Mouse (Mus musculus) heart, postnatal 36 days (tissue): ENCODE results near the gene Mad1l1. TPM values are rescaled to one million over a fixed set of nuclear protein-coding genes. Genes with fewer than 3 reads are reported as not detected.

ENCODE experiments used
- DNase-seq, 2 experiments: peaks; one replicate each; pipeline ENCODE4 v3.0.0; 2021 to 2022
- intact Hi-C: fragments of 180-260 bp; cut with DNase I; formaldehyde crosslinking; loops from one replicate; pipeline ENCODE4 v1.15.1; 2025
- total RNA-seq, 2 experiments: library from RNA; stranded (reverse); gene quantifications; 2 replicates each; pipeline ENCODE4 v1.2.3; 2021

Gene Mad1l1
- total RNA-seq, 2 experiments from 2014 or later = 9.6 to 10.6 TPM

GRCm38 (mm10) chr5:140331615-140332512, 10.5 kb upstream of the Mad1l1 start, which contains the start of gene Mrm2:
Gene Mrm2, minus strand, starts transcription at chr5:140331898.
- peak; percentile 89 to 90 for DNase-seq
- intact Hi-C loops = loop anchor here (2.0 to 5.0 kb wide), 2 partner anchors 80 to 493 kb away; no protein-coding TSS in a partner anchor

DNA sequence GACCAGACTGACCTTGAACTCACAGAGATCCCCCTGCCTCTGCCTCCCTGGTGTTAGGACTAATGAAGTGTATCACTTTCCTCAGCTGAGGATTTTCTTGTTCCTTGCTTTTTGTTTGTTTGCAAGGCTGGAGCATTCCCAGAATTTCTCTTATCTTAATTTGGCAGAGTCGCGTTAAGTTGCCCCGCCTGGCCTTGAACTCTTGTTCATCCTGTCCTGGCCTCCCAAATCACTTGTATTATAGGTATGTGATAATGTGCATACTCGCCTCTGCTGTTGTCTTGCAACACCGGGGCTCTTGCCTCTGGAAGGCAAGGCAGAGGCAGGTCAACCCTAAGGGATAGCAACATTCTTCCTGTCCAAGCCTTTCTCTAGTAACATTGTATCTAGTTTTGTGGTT, 2.7 kb upstream of the Mad1l1 start:
- intact Hi-C loops = no loop called here
- DNase-seq = no peak

- intact Hi-C loops = no loop called here
- no peak for DNase-seq
Measured at GRCm38 (mm10) chr5:140321756-140322575, 614 bp upstream of the Mad1l1 start.

DNA sequence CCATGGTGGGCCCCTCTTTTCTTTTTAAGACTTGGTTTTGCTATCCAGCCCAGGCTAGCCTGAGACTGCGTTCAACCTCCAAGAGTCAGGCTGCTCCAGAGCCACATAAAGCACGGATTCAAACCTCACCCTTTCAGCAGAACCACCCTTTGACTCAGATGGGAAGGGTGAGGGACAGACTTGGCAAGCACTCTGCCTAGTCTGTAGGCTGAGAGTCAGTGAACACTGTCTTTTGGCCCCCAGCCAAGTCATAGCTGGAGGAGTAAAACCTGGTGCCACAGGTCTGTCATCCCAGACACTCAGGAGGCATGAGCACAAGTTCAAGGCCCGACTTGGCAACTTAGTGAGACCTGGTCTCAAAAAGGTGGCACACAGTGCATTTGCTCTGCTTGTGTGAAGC, 4.6 kb downstream of the Mad1l1 start:
- no peak for DNase-seq
- intact Hi-C loops = no loop called here

DNA sequence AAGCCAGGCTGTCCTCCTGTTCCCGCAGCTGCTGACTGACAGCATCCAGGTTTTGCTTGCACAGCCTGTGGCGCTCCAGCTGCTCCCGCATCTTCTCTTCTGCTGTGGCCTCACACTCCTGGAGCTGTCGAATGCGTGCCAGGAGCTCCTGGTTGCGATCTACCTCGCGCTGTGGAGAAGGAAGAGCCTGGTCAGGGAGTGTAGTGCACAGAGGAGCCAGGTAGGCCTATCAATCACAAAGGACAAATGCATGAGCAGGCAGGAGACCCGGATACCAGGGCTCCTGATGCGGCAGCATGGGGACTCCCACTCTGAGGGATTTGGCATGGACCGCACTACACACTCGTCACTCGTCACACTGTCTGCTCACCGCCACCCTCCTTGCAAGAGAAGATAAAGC, 13.8 kb downstream of the Mad1l1 start:
- intact Hi-C loops = no loop called here
- peak in 1 of 2 experiments; percentile 7 for DNase-seq

GRCm38 (mm10) chr5:140306016-140306415, 15.3 kb downstream of the Mad1l1 start:
- intact Hi-C loops = no loop called here

GRCm38 (mm10) chr5:140298291-140298690, 23.1 kb downstream of the Mad1l1 start:
- intact Hi-C loops = no loop called here

More at GRCm38 (mm10) chr5:140306016-140306415, 15.3 kb downstream of the Mad1l1 start:
- peak; percentile 33 to 37 for DNase-seq

GRCm38 (mm10) chr5:140292152-140292551, 29.2 kb downstream of the Mad1l1 start:
- intact Hi-C loops = loop anchor here (1.0 to 2.0 kb wide), 3 partner anchors 93 to 454 kb away; partner anchors contain the start of gene Elfn1
- DNase-seq = peak; percentile 51 to 57

More at GRCm38 (mm10) chr5:140298291-140298690, 23.1 kb downstream of the Mad1l1 start:
- DNase-seq = no peak

DNA sequence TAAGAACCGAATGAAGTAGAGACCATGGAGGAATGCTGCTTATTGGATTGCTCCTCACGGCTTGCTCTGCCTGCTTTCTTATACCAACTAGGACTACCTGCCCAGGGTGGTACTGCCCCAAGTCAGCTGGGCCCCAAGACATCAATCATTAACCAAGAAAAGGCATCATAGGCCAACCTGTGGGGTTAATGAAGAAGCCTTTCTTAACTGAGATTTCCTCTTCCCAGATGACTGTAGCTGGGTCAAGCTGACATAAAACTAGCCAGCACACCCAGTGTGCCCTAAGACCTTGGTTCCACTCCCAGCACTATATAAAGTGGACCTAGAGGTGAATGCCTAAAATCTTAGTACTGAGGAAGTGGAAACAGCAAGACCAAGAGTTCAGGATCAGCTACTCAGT, 32.2 kb downstream of the Mad1l1 start:
- DNase-seq = no peak
- intact Hi-C loops = no loop called here

DNA sequence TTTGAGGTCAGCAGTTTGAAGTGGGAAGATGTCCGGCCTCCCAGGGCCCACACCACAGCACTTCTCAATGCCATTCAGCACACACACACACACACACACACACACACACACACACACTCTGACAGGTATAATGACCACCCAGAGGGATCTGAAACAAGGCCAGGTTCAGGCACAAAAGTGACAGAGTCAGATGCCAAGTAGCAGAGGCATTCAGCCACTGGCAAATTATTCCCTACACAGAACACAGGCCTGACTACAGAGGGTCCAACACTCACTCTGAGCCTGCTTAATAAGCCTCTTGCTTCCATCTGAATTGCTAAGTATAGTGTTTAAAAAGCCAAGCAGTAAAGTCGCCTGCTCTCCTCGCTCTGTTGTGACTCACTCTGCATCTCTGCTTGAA, 33.1 kb downstream of the Mad1l1 start:
- intact Hi-C loops = no loop called here
- DNase-seq = no peak

DNA sequence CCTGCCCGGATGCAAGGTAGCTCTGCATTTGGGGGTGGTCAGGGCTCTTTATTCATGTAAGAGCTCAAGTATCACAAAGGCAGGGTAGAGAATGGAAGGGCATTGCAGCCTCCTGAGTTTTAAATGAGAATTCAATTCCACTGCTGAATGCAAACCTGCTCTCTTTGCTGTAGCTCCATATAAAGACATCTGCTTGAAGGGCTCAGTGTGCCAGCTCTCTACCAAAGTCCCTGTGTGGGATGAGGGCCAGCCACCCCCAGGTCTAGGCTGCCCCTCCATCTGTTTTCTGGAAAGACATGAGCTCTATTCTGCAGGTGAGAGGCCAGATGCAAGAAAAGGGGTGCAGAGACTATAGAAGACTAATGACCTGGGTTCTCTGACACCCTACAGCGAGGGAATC, 36.6 kb downstream of the Mad1l1 start:
- intact Hi-C loops = no loop called here
- DNase-seq = no peak

DNA sequence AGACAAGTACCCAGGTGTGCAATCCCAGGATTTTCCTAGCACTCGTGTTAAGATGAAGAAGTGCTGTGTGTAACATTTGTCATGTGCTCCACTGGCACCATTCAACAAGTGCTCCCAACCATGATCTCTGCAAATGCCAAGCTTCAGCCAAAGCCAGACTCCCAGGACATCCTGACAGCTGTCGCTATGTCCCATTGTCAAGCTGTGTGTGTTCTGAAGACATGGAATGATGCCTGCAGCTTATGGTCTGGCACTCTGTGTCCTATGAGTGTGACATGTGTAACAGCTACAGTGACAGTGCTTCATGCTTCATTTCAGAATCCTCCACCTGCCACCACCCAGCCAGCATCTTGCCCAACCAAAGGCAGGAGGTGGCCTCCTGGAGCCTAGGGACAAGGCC, 37.3 kb downstream of the Mad1l1 start:
- intact Hi-C loops = no loop called here
- no peak for DNase-seq

DNA sequence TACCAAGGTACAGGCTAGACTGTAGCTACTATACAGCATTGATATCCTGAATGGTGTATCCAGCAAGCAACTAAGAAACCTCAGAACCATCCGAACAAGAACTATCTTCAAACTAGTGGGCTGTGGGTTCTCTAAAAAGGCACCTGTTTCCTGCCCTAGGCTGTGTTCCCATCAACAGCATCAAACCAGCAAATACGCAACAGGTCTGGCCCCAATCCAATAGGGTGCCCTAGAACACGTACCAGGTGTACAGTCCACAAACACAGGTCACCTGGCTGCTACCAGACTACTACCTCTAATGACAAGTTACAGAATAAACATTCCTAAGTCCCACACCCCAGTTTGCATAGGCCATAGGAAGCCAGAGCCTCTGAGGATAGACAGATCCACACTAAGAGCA, 38.5 kb downstream of the Mad1l1 start:
- intact Hi-C loops = no loop called here
- DNase-seq = no peak

DNA sequence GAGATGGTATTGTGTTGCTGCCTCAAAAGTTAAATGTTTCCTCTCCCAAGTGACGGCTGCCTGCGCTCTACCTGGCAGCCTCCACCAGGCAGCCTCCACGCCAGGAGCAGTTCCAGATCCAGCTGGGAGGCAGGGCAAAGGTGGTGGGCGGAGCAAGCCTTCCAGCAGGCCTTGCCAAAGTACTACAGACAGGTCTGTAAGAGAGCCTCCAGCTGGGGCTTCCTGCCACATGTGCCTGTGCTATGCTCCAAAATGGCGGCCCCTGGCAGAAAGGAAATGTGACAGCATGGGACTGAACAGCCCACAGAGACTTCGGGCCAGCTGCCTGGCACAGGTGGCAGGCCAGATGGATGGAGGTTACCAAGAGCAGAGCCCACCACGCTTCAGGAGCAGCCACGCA, 39.0 kb downstream of the Mad1l1 start:
- intact Hi-C loops = no loop called here

DNA sequence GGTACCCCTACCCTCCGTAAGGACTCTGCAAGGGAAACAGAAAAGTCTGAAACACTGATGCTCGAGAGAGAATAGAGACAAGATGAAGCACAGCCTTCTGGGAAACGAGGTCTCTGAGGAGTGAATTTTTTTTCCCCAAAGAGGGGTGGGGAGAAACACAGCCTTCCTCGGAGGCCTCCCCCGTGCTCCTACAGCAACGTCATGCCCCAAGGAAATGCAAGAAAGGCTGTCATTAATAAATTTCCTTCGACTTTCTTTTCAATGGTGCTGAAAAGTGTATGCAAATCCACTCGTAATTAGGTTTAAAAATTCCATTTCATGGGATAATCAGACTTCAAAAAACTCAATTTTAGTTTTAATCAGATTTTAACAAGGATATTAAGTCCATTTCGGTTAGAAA, 41.1 kb downstream of the Mad1l1 start:
- DNase-seq = no peak
- intact Hi-C loops = no loop called here

More for the DNA sequence above, 39.0 kb downstream of the Mad1l1 start:
- no peak for DNase-seq

DNA sequence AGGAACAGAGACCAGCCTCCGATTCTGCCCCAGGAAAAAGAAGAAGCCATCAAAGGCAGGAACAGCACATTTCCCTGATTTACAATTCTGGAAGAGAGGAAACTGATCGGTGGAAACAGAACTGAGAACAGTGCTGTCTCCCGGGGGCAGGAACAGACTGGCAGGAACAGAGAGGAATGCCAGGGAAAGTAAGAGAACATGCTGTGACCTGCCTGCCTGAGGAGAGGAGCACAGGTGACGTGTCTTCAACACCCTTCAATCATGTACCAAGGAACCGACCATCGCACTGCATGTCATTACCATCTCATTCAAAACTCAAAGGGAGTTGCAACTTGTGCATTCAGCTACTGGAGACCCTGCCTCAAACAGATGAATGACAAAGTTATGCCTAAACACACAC, 44.6 kb downstream of the Mad1l1 start:
- intact Hi-C loops = no loop called here
- DNase-seq = no peak

DNA sequence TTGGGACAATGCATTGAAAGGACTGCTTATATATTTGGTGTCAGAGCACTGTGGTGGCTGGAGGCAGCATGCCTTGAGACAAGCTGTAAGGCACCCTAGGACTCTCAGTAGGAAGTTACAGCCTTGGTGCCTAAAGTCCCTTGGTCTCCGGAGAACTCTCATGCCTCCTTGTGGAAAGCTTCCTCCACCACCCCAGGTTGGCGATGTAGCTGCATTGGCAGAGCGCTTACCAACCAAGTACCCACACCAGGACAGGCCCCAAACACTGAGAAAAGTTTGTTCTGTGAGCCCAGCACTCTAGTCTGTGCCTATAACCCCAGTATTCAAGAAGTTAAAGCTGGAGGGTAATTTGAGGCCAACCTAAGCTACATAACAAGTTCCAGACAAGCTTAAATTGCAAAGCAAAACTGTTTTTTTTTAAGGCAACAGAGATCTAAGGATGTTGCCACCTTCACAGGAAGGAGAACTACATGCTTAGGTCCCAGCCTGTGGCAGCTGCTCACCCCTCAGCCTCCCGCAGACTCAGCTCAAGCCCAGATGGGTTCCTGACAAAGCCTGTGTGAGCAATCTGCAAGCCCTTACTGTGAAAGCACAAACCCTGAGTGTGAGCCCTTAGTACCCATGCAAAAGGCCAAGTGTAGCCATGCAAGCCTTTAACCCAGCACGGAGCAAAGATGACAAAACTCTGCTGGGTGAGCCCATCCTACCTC, 50.2 kb downstream of the Mad1l1 start:
- intact Hi-C loops = no loop called here
- no peak for DNase-seq

DNA sequence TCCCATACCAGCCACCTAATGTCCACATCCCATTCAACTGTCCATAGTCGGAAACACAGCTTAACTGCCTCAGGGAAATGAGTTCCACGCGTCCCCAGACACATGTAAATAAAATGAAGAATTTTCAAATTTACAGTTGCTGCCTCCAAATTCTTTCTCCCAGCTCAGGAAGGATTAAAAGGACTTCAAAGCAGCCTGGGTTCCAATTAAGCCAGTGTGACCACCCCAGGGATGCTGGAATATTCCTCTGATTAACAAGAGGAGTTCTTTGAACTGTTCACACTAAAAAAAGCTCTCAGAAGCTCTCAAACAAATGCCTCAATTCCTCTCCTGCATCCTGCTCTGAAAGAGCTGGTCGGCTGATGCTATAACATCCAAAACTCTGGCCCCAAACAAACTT, 53.0 kb downstream of the Mad1l1 start:
- no peak for DNase-seq
- intact Hi-C loops = no loop called here

DNA sequence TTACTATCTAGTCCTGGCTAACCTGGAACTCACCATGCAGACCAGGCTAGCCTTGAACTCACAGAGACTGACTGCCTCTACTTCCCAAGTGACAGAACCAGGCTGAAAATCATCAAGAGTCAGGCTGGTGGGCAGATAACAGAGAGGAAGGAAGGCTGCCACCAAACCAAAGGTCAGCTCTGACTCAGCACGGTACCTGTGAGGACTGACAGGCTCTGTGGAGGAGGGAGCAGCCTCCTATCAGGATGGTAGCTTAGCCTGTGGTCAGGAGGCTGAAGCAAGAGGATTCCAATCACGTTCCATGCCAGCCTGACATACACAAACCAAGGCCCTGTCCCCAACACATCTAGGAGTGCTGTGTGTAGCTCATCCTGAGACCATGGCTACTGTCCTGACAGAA, 54.3 kb downstream of the Mad1l1 start:
- intact Hi-C loops = no loop called here
- DNase-seq = no peak

GRCm38 (mm10) chr5:140264825-140265575, 56.4 kb downstream of the Mad1l1 start:
- intact Hi-C loops = no loop called here
- DNase-seq = peak; percentile 26 to 31
